Mouse (Mus musculus) 3134 (cell line): ENCODE data around the gene Wdr24.

ENCODE experiments used
- DNase-seq: peaks from one replicate; pipeline ENCODE4 v3.0.0-alpha.2; 2011; ENCODE audit warnings: low spot score; ENCODE audit not compliant: insufficient read length; ENCODE audit errors: extremely low read depth

Gene Wdr24

GRCm38 (mm10) chr17:25830806-25831431 is 7.5 kb downstream of the Wdr24 start:
- DNase-seq = no peak

- DNase-seq = no peak
Observed at GRCm38 (mm10) chr17:25831451-25832281, 8.2 kb downstream of the Wdr24 start.

- DNase-seq = peak; percentile 100
Observed at GRCm38 (mm10) chr17:25832436-25833290, 9.2 kb downstream of the Wdr24 start.

GRCm38 (mm10) chr17:25833291-25833663 is 9.8 kb downstream of the Wdr24 start, which contains the start of gene Stub1:
TSS of gene Stub1 (minus strand) at chr17:25833404.
- no peak for DNase-seq

GRCm38 (mm10) chr17:25833961-25834594 is 10.7 kb downstream of the Wdr24 start:
- no peak for DNase-seq

GRCm38 (mm10) chr17:25834595-25835222 is 11.3 kb downstream of the Wdr24 start:
- DNase-seq = no peak

- no peak for DNase-seq
Observed at GRCm38 (mm10) chr17:25835301-25835700, 11.9 kb downstream of the Wdr24 start.

GRCm38 (mm10) chr17:25835816-25836215 is 12.4 kb downstream of the Wdr24 start:
- DNase-seq = no peak

GRCm38 (mm10) chr17:25836397-25837075 is 13.1 kb downstream of the Wdr24 start:
- DNase-seq = no peak

- DNase-seq = no peak
Observed at GRCm38 (mm10) chr17:25837076-25837410, 13.6 kb downstream of the Wdr24 start, which contains the start of gene Rhbdl1. TSS of gene Rhbdl1 (minus strand) at chr17:25837295.

- DNase-seq = no peak
Observed at GRCm38 (mm10) chr17:25837533-25837932, 14.1 kb downstream of the Wdr24 start.

- DNase-seq = no peak
Observed at GRCm38 (mm10) chr17:25838904-25839303, 15.5 kb downstream of the Wdr24 start.

GRCm38 (mm10) chr17:25839455-25840235 is 16.2 kb downstream of the Wdr24 start:
- no peak for DNase-seq

GRCm38 (mm10) chr17:25840519-25840918 is 17.1 kb downstream of the Wdr24 start:
- DNase-seq = no peak

- no peak for DNase-seq
Observed at GRCm38 (mm10) chr17:25841117-25841880, 17.9 kb downstream of the Wdr24 start, which contains the start of gene Gm20683. TSS of gene Gm20683 (minus strand) at chr17:25841763.

GRCm38 (mm10) chr17:25842509-25842908 is 19.1 kb downstream of the Wdr24 start:
- no peak for DNase-seq

GRCm38 (mm10) chr17:25843122-25843521 is 19.7 kb downstream of the Wdr24 start:
- no peak for DNase-seq
